26 mouse cellular contexts compared by ENCODE assay signal in genomic region chr4:57306260-57306659, GRCm38 (mm10). TPM values are rescaled to one million over a fixed set of nuclear protein-coding genes. Genes with fewer than 3 reads are reported as not detected.
DNase-seq lines count a peak whose midpoint lies in the region; ATAC-seq and TF ChIP-seq lines count a peak whose summit lies in the region.
"Had no signal": no experiment of that assay in that cellular context is flagged by ENCODE, and none has a peak within 500 bp of the region (broad histone marks: within the 10 kb centered on the region; RNA-seq: fewer than 3 reads in every experiment).

No protein-coding gene starts in this region.

- ATAC-seq in hematopoietic stem cell, adult 5-6 weeks (replicated peaks in 1 of 2; ENCODE audit: insufficient read depth in 1 of 2, low FRiP score in 2 of 2, low TSS enrichment in 1 of 2, low read depth in 1 of 2, poor library complexity in 2 of 2, severe bottlenecking in 2 of 2), result peak; percentile 30 to 59; a peak in 2 of 4 replicates
- 0 out of 2 replicates have a peak, but pooled peaks have one; percentile 10 for ATAC-seq in monocyte, adult 5-6 weeks (replicated peaks; ENCODE audit: insufficient number of reproducible peaks, low FRiP score, low TSS enrichment, poor library complexity, severe bottlenecking)
- no peak for ATAC-seq in liver, embryonic 11.5 days (replicated peaks; ENCODE audit: low FRiP score)
- ATAC-seq: forebrain, postnatal 0 days; hindbrain, embryonic 16.5 days; intestine, embryonic 16.5 days; liver, embryonic 12.5 days; midbrain, embryonic 16.5 days had no signal

- H3K9ac ChIP-seq in MEL (ENCODE audit: control insufficient read depth, low read depth, low read length, poor library complexity, severe bottlenecking), result peak overlapping the region; percentile 42
- no peak overlapping the region for H3K9ac ChIP-seq in liver, embryonic 11.5 days (ENCODE audit: low read depth, low read length)
- H3K9ac ChIP-seq: embryonic facial prominence, embryonic 12.5 days; forebrain, postnatal 0 days; kidney, embryonic 15.5 days; limb, embryonic 12.5 days; liver, embryonic 12.5 days had no signal

- no peak for TF ChIP-seq CTCF in MEL (IDR thresholded peaks at IDR 0.05 in 2 of 3, conservative IDR thresholded peaks at IDR 0.05 in 1 of 3; ENCODE audit: control insufficient read depth in 1 of 3, insufficient read depth in 1 of 3, low read depth in 2 of 3, low read length in 3 of 3, poor library complexity in 1 of 3, severe bottlenecking in 1 of 3)

- peaks cover 0 to 16% of the 10 kb centered on the region in 2 experiments; a peak in 2 of 4 replicates for H3K36me3 ChIP-seq in MEL (ENCODE audit: control insufficient read depth in 1 of 2, insufficient read depth in 2 of 2, low read length in 2 of 2)
- H3K36me3 ChIP-seq in embryonic facial prominence, embryonic 10.5 days (replicated peaks), result no peaks in the 10 kb centered on the region
- H3K36me3 ChIP-seq in liver, embryonic 11.5 days (ENCODE audit: control insufficient read depth, insufficient read depth, low read length), result no peaks in the 10 kb centered on the region
- H3K36me3 ChIP-seq: embryonic facial prominence, embryonic 12.5 days; heart, embryonic 10.5 days; hindbrain, embryonic 10.5 days; kidney, embryonic 15.5 days; limb, embryonic 12.5 days; liver, embryonic 12.5 days had no signal

- peak overlapping the region; percentile 85 for H3K27ac ChIP-seq in MEL (ENCODE audit: control insufficient read depth, low read depth, low read length)
- H3K27ac ChIP-seq in embryonic facial prominence, embryonic 10.5 days (replicated peaks), result no peak overlapping the region
- H3K27ac ChIP-seq in liver, embryonic 11.5 days (ENCODE audit: low read depth, low read length), result no peak overlapping the region
- H3K27ac ChIP-seq: embryonic facial prominence, embryonic 12.5 days; heart, embryonic 10.5 days; kidney, embryonic 15.5 days; limb, embryonic 12.5 days; liver, embryonic 12.5 days; stomach, postnatal 0 days had no signal

- TF ChIP-seq EP300 in MEL (IDR thresholded peaks at IDR 0.05; ENCODE audit: low read depth in 1 of 2, low read length in 2 of 2), result peak; percentile 85 to 86

- H3K27me3 ChIP-seq in MEL (ENCODE audit: control insufficient read depth in 1 of 2, insufficient read depth in 2 of 2, low read length in 2 of 2), result no peaks in the 10 kb centered on the region
- peaks cover 47% of the 10 kb centered on the region for H3K27me3 ChIP-seq in embryonic facial prominence, embryonic 10.5 days (replicated peaks; ENCODE audit: low read depth, poor library complexity, severe bottlenecking)
- H3K27me3 ChIP-seq in liver, embryonic 11.5 days (replicated peaks; ENCODE audit: control insufficient read depth, insufficient read depth, low read length), result peaks cover 5% of the 10 kb centered on the region; the same call in 1 of the 2 replicates
- H3K27me3 ChIP-seq: embryonic facial prominence, embryonic 12.5 days had no signal

- no peaks in the 10 kb centered on the region for H3K79me2 ChIP-seq in MEL (ENCODE audit: control insufficient read depth, insufficient read depth, low read length, poor library complexity)

- DNase-seq in 3T3-L1 (ENCODE audit: low read depth, low spot score) (peak; percentile 59), MEL (ENCODE audit: low read depth, low spot score) (peak; percentile 94)
- DNase-seq in thymus, postnatal 4 days, result no peak
- DNase-seq in layer of hippocampus, postnatal 10 days (ENCODE audit: low spot score in 2 of 2), result no peak
- DNase-seq in embryonic facial prominence, embryonic 10.5 days (ENCODE audit: low spot score), result no peak
- DNase-seq in liver, embryonic 11.5 days (ENCODE audit: low spot score), result no peak
- DNase-seq: adrenal gland, postnatal 36 days; cerebellum, adult 11 months; cerebellum, adult 9-11 months; forebrain, postnatal 0 days; lung, adult 18-20 months; lung, postnatal 10 days; right cerebral cortex, postnatal 14 days; thymus, adult 2 months had no signal

- no peaks in the 10 kb centered on the region for H3K9me3 ChIP-seq in MEL (replicated peaks; ENCODE audit: insufficient read depth, low read length)
- H3K9me3 ChIP-seq in embryonic facial prominence, embryonic 10.5 days, result no peaks in the 10 kb centered on the region
- H3K9me3 ChIP-seq in liver, embryonic 11.5 days (ENCODE audit: control insufficient read depth, low read length), result no peaks in the 10 kb centered on the region
- H3K9me3 ChIP-seq: embryonic facial prominence, embryonic 12.5 days; heart, embryonic 10.5 days; hindbrain, embryonic 10.5 days; kidney, embryonic 15.5 days; limb, embryonic 12.5 days; liver, embryonic 12.5 days had no signal

- H3K4me3 ChIP-seq in MEL (ENCODE audit: control insufficient read depth in 1 of 2, insufficient read depth in 1 of 2, low read depth in 2 of 2, low read length in 2 of 2), result peak overlapping the region; percentile 13 to 29
- no peak overlapping the region for H3K4me3 ChIP-seq in embryonic facial prominence, embryonic 10.5 days
- no peak overlapping the region for H3K4me3 ChIP-seq in liver, embryonic 11.5 days (ENCODE audit: low read depth, low read length)
- H3K4me3 ChIP-seq: embryonic facial prominence, embryonic 12.5 days; heart, embryonic 10.5 days; hindbrain, embryonic 10.5 days; kidney, embryonic 15.5 days; limb, embryonic 12.5 days; liver, embryonic 12.5 days had no signal

- TF ChIP-seq POLR2A in MEL (IDR thresholded peaks at IDR 0.05; ENCODE audit: control insufficient read depth in 1 of 2, insufficient read depth in 1 of 2, low read depth in 1 of 2, low read length in 2 of 2, poor library complexity in 1 of 2), result peak in 1 of 2 experiments; percentile 41; a peak in 1 of 4 replicates

- no peak overlapping the region for H3K4me2 ChIP-seq in liver, embryonic 11.5 days
- H3K4me2 ChIP-seq: embryonic facial prominence, embryonic 12.5 days; kidney, embryonic 15.5 days; limb, embryonic 12.5 days; liver, embryonic 12.5 days had no signal

- H3K4me1 ChIP-seq in MEL (ENCODE audit: control insufficient read depth in 1 of 2, insufficient read depth in 2 of 2, low read length in 2 of 2), result peaks cover 7 to 21% of the 10 kb centered on the region in 2 experiments
- peaks cover 17% of the 10 kb centered on the region for H3K4me1 ChIP-seq in embryonic facial prominence, embryonic 10.5 days
- H3K4me1 ChIP-seq in liver, embryonic 11.5 days (replicated peaks; ENCODE audit: control insufficient read depth, insufficient read depth, low read length), result no peaks in the 10 kb centered on the region
- H3K4me1 ChIP-seq: liver, embryonic 12.5 days had no signal

- TF ChIP-seq RAD21 in MEL (IDR thresholded peaks at IDR 0.05; ENCODE audit: low read depth, low read length), result no peak

- 91% methylated on average over 4 of the region's 4 CpGs for WGBS in embryonic facial prominence, embryonic 10.5 days
- WGBS in liver, embryonic 11.5 days, result 47% methylated on average over 4 of the region's 4 CpGs

TF ChIP-seq in MEL, 35 proteins besides CTCF, POLR2A, EP300 and RAD21 (continues in another document):
- TF ChIP-seq USF2 (IDR thresholded peaks at IDR 0.05; ENCODE audit: borderline replicate concordance in 1 of 2, insufficient read depth in 1 of 2, low read depth in 1 of 2, low read length in 2 of 2) (no peak), TCF12 (IDR thresholded peaks at IDR 0.05; ENCODE audit: low read depth, low read length) (peak; percentile 58), MXI1 (IDR thresholded peaks at IDR 0.05; ENCODE audit: low read depth, low read length) (no peak), HCFC1 (IDR thresholded peaks at IDR 0.05; ENCODE audit: low read depth, low read length) (no peak), NRF1 (IDR thresholded peaks at IDR 0.05; ENCODE audit: insufficient read depth, low read depth, low read length, poor library complexity, severe bottlenecking) (no peak), MAZ (IDR thresholded peaks at IDR 0.05; ENCODE audit: low read depth, low read length) (no peak), TBP (IDR thresholded peaks at IDR 0.05; ENCODE audit: low read depth, low read length) (peak; percentile 57; the same call in 1 of the 2 replicates), ZNF384 (IDR thresholded peaks at IDR 0.05; ENCODE audit: low read depth, low read length) (no peak), USF1 (IDR thresholded peaks at IDR 0.05; ENCODE audit: low read depth, low read length) (no peak), MYB (IDR thresholded peaks at IDR 0.05; ENCODE audit: low read depth, low read length) (peak; percentile 48; the same call in 1 of the 2 replicates), ZMIZ1 (IDR thresholded peaks at IDR 0.05; ENCODE audit: low read depth, low read length) (no peak), JUND (IDR thresholded peaks at IDR 0.05; ENCODE audit: low read depth, low read length) (peak; percentile 72), ELF1 (IDR thresholded peaks at IDR 0.05; ENCODE audit: low read depth, low read length) (no peak), ETS1 (IDR thresholded peaks at IDR 0.05; ENCODE audit: low read depth, low read length) (peak; percentile 94; the same call in 1 of the 2 replicates), GABPA (IDR thresholded peaks at IDR 0.05; ENCODE audit: low read depth, low read length) (no peak), POLR2AphosphoS2 (IDR thresholded peaks at IDR 0.05; ENCODE audit: low read length) (no peak), ZC3H11A (IDR thresholded peaks at IDR 0.05; ENCODE audit: low read depth, low read length) (no peak), KAT2A (conservative IDR thresholded peaks at IDR 0.05; ENCODE audit: low read depth, low read length) (no peak), ZKSCAN1 (IDR thresholded peaks at IDR 0.05; ENCODE audit: low read depth, low read length) (no peak), BHLHE40 (IDR thresholded peaks at IDR 0.05; ENCODE audit: borderline replicate concordance, low read depth, low read length) (no peak), NELFE (IDR thresholded peaks at IDR 0.05; ENCODE audit: low read depth, low read length) (peak; percentile 16), MYC (IDR thresholded peaks at IDR 0.05; ENCODE audit: low read depth, low read length) (peak; percentile 48; the same call in 1 of the 2 replicates), UBTF (IDR thresholded peaks at IDR 0.05; ENCODE audit: borderline replicate concordance, insufficient read depth, low read depth, low read length) (no peak), MAFK (IDR thresholded peaks at IDR 0.05; ENCODE audit: borderline replicate concordance, low read depth, low read length) (no peak)

RNA-seq across cellular contexts. Expression of gene Ptpn3, which starts 4.6 kb away (rescaled TPM):
- total RNA-seq in MEL (2012; rRNA removed), result 4.7 and 5.8 TPM in 2 replicates
- polyA plus RNA-seq in MEL (2012; ENCODE audit: insufficient read depth in 1 of 2, insufficient read length in 2 of 2, low read depth in 1 of 2, low replicate concordance in 2 of 2, missing spikeins in 1 of 2), result 1 to 10 TPM in 1 of 2 experiments, not detected in 1; 8.4 TPM
- total RNA-seq in hematopoietic stem cell, adult 5-6 weeks (2017), result 5.8 and 18.5 TPM in 2 replicates
- total RNA-seq in monocyte, adult 5-6 weeks (2017), result 0.19 to 11.0 TPM (median 2.2 TPM) in 3 replicates
- 10 to 100 TPM; 31.6 to 36.2 TPM for total RNA-seq in layer of hippocampus, postnatal 10 days (2021)
- polyA plus RNA-seq in embryonic facial prominence, embryonic 10.5 days (2016; fragmentation: Nextera tagmentation; extraction: Ambion mirVana), result 2.0 and 2.1 TPM in 2 replicates
- polyA plus RNA-seq in liver, embryonic 11.5 days (2014; fragmentation: Nextera tagmentation; extraction: Ambion mirVana), result 0.68 and 0.89 TPM in 2 replicates

Comparison
In these comparisons a context has a peak if more than half of its experiments do, and no peak if none do; other contexts are left out.
1. DNase-seq: peak in 3T3-L1 (single experiment) and MEL (single experiment); none in thymus, postnatal 4 days (single experiment), layer of hippocampus, postnatal 10 days (0 of 2), embryonic facial prominence, embryonic 10.5 days (single experiment) and liver, embryonic 11.5 days (single experiment).
2. H3K4me3 ChIP-seq: peak in MEL (2 of 2); none in embryonic facial prominence, embryonic 10.5 days (single experiment) and liver, embryonic 11.5 days (single experiment).